Mouse (Mus musculus): ENCODE results near the gene Capza2.

The Capza2 gene

GRCm38 (mm10) chr6:17635615-17636284 is at the start of gene Capza2:
Gene Capza2 (plus strand): TSS chr6:17636234.
- DNase-seq = peak; percentile 27

- DNase-seq = peak; percentile 83
These were observed 46.7 kb upstream of the Capza2 start for GRCm38 (mm10) chr6:17589049-17589952.

- no peak for DNase-seq
These were observed 45.9 kb upstream of the Capza2 start for GRCm38 (mm10) chr6:17589953-17590627.

GRCm38 (mm10) chr6:17593971-17594370 is 42.1 kb upstream of the Capza2 start:
- no peak for DNase-seq

GRCm38 (mm10) chr6:17595712-17596462 is 40.1 kb upstream of the Capza2 start:
- DNase-seq = peak; percentile 35

GRCm38 (mm10) chr6:17599373-17599772 is 36.7 kb upstream of the Capza2 start:
- no peak for DNase-seq

- DNase-seq = no peak
These were observed 34.5 kb upstream of the Capza2 start for GRCm38 (mm10) chr6:17601526-17601925.

GRCm38 (mm10) chr6:17606915-17607314 is 29.1 kb upstream of the Capza2 start:
- no peak for DNase-seq

GRCm38 (mm10) chr6:17611352-17612010 is 24.6 kb upstream of the Capza2 start:
- DNase-seq = no peak

- DNase-seq = no peak
These were observed 23.4 kb upstream of the Capza2 start for GRCm38 (mm10) chr6:17612652-17613051.

- DNase-seq = no peak
These were observed 15.2 kb upstream of the Capza2 start for GRCm38 (mm10) chr6:17620823-17621222.

- DNase-seq = no peak
These were observed 14.6 kb upstream of the Capza2 start for GRCm38 (mm10) chr6:17621436-17621835.

GRCm38 (mm10) chr6:17628701-17629455 is 7.2 kb upstream of the Capza2 start:
- no peak for DNase-seq

- DNase-seq = no peak
These were observed 6.3 kb upstream of the Capza2 start for GRCm38 (mm10) chr6:17629756-17630155.

- DNase-seq = no peak
These were observed 4.4 kb upstream of the Capza2 start for GRCm38 (mm10) chr6:17631611-17632010.

- DNase-seq = no peak
These were observed 2.2 kb upstream of the Capza2 start for GRCm38 (mm10) chr6:17633819-17634218.

GRCm38 (mm10) chr6:17634992-17635391 is 1.0 kb upstream of the Capza2 start:
- DNase-seq = no peak

GRCm38 (mm10) chr6:17636764-17637170 is 733 bp downstream of the Capza2 start:
- DNase-seq = peak; percentile 95

GRCm38 (mm10) chr6:17637205-17638203 is 1.5 kb downstream of the Capza2 start:
- DNase-seq = peak; percentile 36

GRCm38 (mm10) chr6:17640031-17640430 is 4.0 kb downstream of the Capza2 start:
- peak; percentile 37 for DNase-seq
